Mouse (Mus musculus) gastrocnemius, adult 2 months (tissue): ENCODE measurements around the gene Kazn. TPM values are rescaled to one million over a fixed set of nuclear protein-coding genes. Genes with fewer than 3 reads are reported as not detected.
A peak's percentile ranks its signal among the peaks of the same experiment; 100 is the strongest.

Experiments used
- DNase-seq: peaks from one replicate; pipeline ENCODE4 v3.0.0; 2022
- H3K27ac ChIP-seq: fragments of 200-600 bp; 2 replicates; pipeline ENCODE4 v1.8.1; 2022; ENCODE audit warnings: mild to moderate bottlenecking
- H3K4me3 ChIP-seq: fragments of 200-600 bp; 2 replicates; pipeline ENCODE4 v1.8.1; 2022; ENCODE audit warnings: mild to moderate bottlenecking, moderate library complexity
- CTCF ChIP-seq: fragments of 200-600 bp; IDR thresholded peaks from 2 replicates; pipeline ENCODE4 v1.8.1; 2022; ENCODE audit warnings: antibody characterized with exemption, mild to moderate bottlenecking, moderate library complexity
- intact Hi-C: fragments of 180-260 bp; cut with DNase I; formaldehyde crosslinking; loops from one replicate; pipeline ENCODE4 v1.15.1; 2025
- total RNA-seq, 2 experiments: library from RNA; stranded (reverse); gene quantifications; 2 replicates each; pipeline ENCODE4 v1.2.3; 2021

Kazn gene
- total RNA-seq, 2 experiments from 2014 or later = 1.5 to 2.3 TPM

- no peak overlapping the region for H3K4me3 ChIP-seq
- intact Hi-C loops = no loop called here
- TF ChIP-seq CTCF = no peak
- DNase-seq = no peak
- H3K27ac ChIP-seq = no peak overlapping the region
Observed at GRCm38 (mm10) chr4:142057529-142058216, 181.5 kb downstream of the Kazn start.

DNA sequence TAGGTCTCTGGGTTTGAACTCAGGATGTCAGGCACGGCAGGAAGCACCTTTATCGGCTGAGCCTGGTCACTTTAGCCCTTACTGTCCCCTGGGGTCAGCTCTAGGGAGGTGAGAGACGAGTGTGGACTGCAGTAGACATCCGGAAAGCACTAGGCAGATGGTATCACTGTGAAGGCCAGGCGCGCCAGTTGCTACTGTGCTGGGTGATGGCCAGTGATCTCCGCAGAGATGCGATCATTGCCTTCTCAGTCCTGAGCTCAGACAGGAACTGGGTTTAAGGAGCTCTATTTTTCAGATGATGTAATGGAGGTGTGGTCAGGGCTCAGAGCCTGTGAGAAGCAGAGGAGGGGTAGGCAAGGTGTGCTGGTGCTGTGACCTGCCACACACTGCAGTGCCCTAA, 183.6 kb downstream of the Kazn start:
- TF ChIP-seq CTCF = no peak
- intact Hi-C loops = no loop called here
- DNase-seq = no peak
- Histone ChIP-seq H3K27ac (no peak overlapping the region), H3K4me3 (no peak overlapping the region)

- TF ChIP-seq CTCF = no peak
- no peak for DNase-seq
- intact Hi-C loops = no loop called here
- H3K27ac ChIP-seq = no peak overlapping the region
- no peak overlapping the region for H3K4me3 ChIP-seq
Observed at GRCm38 (mm10) chr4:142054580-142054979, 184.6 kb downstream of the Kazn start.

DNA sequence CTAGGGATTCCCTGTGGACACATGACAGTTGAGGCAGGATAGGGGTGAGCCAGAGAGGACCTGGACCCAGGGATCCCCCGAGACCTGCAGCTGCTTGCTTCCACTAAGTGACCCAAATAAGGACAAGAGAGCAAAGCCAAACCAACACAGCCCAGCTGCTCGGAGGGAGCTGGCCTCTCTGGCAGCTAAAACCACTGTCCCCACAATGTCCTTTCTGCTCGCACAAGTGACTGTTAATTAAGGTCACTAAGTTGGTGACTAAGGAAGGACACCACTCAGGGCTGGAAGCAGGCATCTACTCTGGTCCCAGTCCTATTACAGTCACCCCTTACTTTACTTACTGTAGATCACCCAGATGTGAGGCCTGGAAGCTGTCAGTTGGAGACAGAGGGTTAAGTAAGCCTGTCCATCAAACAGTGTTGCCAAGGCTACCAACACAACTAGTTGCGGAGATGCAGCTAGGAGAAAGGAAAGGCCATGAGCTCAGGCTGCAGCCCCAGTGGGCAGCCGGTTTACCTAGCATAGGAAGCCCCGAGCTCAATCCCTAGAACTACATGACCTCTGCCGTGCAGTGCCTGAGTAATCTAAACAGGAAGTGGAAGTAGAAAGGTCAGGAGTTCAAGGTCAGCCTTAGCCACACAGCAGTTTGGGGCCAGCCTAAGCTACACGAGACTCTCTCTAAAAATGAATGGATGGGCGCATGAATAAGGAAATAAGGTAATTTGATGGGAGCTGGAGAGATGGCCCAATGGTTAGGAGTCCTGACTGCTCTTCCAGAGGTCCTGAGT, 185.3 kb downstream of the Kazn start:
- no peak for DNase-seq
- H3K27ac ChIP-seq = peak overlapping the region; percentile 48
- TF ChIP-seq CTCF = no peak
- H3K4me3 ChIP-seq = no peak overlapping the region
- intact Hi-C loops = no loop called here

- intact Hi-C loops = no loop called here
- Histone ChIP-seq H3K4me3 (no peak overlapping the region), H3K27ac (peak overlapping the region; percentile 48; the same call in 1 of the 2 replicates)
- DNase-seq = no peak
- TF ChIP-seq CTCF = no peak
Observed at GRCm38 (mm10) chr4:142053261-142053660, 185.9 kb downstream of the Kazn start.

DNA sequence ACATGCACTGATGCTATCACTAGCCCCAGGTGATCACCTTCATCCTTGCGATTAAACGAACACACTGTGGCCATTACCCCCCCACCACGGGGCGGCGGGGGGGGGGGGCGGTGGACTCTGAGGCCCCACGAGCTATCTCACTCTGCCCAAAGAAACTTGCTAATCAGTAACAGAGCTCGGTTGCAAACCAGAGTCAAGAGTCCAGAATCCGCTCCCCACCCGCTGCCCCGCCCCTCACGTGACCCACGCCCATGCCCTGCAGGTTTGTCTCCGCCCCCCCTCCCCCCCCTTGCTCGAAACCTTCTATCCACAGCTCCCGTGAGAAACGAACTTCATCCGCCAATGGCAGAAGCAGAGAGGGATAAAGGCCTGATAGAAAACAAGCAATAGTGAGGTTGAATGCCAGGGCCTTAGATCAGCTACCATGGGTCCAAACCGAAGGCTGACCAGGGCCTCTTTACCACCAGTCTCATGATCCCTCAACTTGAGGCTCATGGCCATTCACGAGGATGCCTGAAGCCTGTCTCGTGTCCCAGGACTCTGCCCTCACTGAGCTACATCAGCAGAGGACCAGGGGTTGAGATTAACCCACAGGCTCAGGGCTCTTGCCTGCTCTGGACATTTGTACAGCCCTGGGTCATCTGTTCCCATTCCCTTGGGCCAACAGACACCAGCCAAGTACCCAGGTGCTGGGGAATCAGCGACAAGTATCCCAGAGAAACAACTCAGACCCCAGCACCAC, 186.6 kb downstream of the Kazn start:
- TF ChIP-seq CTCF = no peak
- intact Hi-C loops = no loop called here
- peak overlapping the region; percentile 28; the same call in 1 of the 2 replicates for H3K27ac ChIP-seq
- DNase-seq = no peak
- no peak overlapping the region for H3K4me3 ChIP-seq

Other genes starting within 250 kb of the Kazn start
- not detected for gene Fhad1, start 224.3 kb downstream of the Kazn start, total RNA-seq
- gene Tmem51, start 155.1 kb downstream of the Kazn start, total RNA-seq = under 1 TPM; 0.66 to 0.75 TPM